Mouse (Mus musculus): ENCODE data around the gene AU015836. TPM values are rescaled to one million over a fixed set of nuclear protein-coding genes. Genes with fewer than 3 reads are reported as not detected.
"Not testable (repeated sequence)": the region's sequence is repeated elsewhere in the genome, so short reads cannot be mapped to it uniquely, and the experiment has no call there.

The AU015836 gene
- polyA plus RNA-seq (2021), result not detected

DNA sequence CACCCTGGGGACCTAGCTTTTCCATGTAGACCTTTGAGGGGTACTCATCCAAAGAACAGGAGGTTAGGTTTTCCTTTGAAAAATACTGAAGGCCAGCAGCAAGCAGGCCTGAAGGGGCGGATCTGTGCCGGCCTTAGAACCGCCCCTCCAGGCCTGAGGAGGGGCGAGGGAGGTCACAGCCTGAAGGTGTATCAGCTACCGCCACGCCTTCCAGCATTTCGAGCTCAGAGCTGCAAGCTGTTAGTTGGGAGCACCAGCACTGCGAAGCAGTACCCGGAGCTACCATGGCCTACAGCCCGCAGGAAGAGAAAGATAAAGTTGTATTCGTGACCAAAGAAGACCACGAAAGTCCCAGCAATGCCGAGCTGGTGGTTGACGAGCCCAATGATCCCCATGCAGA lies at the start of gene AU015836:
Gene AU015836, plus strand, starts transcription at position 216 of the 400 bp plus-strand sequence.
- no peak for ATAC-seq
- ChIA-PET CTCF (no interaction called here), POLR2A (no interaction called here)
- no peak for TF ChIP-seq CTCF (IDR thresholded peaks at IDR 0.05)
- DNase-seq (ENCODE audit: low read depth, low spot score), result no peak
- H3K27me3 ChIP-seq, result peaks cover 10% of the 10 kb centered on the region
- in situ Hi-C loops (cut with MboI; ENCODE audit: low pct_unique_long_range_greater_than_20kb), result loop anchor here (5.0 kb wide), 1 partner anchor 59 kb away; no protein-coding TSS in a partner anchor

- DNase-seq (ENCODE audit: low read depth, low spot score) (no peak), ATAC-seq (no peak)
- CTCF ChIA-PET, result no interaction called here
- in situ Hi-C loops (cut with MboI; ENCODE audit: low pct_unique_long_range_greater_than_20kb), result no loop called here
- POLR2A ChIA-PET, result no interaction called here
- TF ChIP-seq CTCF (IDR thresholded peaks at IDR 0.05), result no peak
- peaks cover 39% of the 10 kb centered on the region for H3K27me3 ChIP-seq
Observed at GRCm38 (mm10) chrX:93919017-93919416, 49.4 kb upstream of the AU015836 start.

- no peak for TF ChIP-seq CTCF (IDR thresholded peaks at IDR 0.05)
- ChIA-PET POLR2A (no interaction called here), CTCF (interaction anchor here (1.2 kb wide), 1 partner anchor 17 kb away, joined by 4 read pairs; no protein-coding TSS in a partner anchor)
- in situ Hi-C loops (cut with MboI; ENCODE audit: low pct_unique_long_range_greater_than_20kb), result no loop called here
- ATAC-seq, result no peak
- DNase-seq (ENCODE audit: low read depth, low spot score), result no peak
- peaks cover 50% of the 10 kb centered on the region for H3K27me3 ChIP-seq
Observed at GRCm38 (mm10) chrX:93928379-93928778, 40.1 kb upstream of the AU015836 start.

DNA sequence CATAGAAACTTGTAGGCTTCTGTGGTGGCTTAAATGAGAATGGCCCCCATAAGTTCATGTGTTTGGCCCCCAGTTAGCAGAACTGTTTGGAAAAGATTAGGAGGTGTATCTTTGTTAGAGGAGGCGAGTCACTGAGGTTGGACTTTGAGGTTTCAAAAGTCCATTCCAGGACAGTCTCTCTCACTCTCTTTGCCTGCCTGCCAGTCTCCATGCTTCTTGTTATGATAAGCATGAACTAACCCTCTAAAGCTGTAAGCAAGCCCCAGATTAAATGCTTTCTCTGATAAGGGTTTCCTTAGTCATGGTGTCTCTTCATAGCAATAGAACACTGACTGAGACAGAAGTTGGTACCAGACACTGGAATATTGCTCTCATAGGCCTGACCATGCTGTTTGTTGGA lies 39.7 kb upstream of the AU015836 start:
- DNase-seq (ENCODE audit: low read depth, low spot score), result no peak
- ChIA-PET POLR2A (no interaction called here), CTCF (no interaction called here)
- no peak for TF ChIP-seq CTCF (IDR thresholded peaks at IDR 0.05)
- ATAC-seq, result no peak
- in situ Hi-C loops (cut with MboI; ENCODE audit: low pct_unique_long_range_greater_than_20kb), result no loop called here
- H3K27me3 ChIP-seq, result peaks cover 49% of the 10 kb centered on the region

DNA sequence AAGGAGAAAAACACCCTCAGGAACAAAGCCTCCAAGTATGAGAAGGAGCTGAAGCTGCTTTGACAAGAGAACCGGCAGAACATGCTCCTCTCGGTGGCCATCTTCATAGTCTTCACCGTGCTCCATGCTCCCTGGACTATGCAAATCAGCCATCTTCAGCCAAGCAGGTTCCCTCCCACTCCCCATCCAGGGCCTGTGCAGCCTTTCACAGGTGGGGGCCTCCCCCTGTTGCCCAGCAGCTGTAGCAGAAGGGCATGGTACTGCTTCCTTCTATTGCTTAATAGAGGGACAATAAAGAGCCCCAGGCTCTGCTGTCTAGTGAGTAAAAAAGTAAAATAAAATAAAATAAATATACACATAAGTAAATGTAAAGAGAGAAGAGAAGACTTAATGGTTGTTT lies 36.8 kb upstream of the AU015836 start:
- TF ChIP-seq CTCF (IDR thresholded peaks at IDR 0.05), result no peak
- in situ Hi-C loops (cut with MboI; ENCODE audit: low pct_unique_long_range_greater_than_20kb), result no loop called here
- ChIA-PET CTCF (interaction anchor here (1.6 kb wide), 1 partner anchor 22 kb away, joined by 4 read pairs; no protein-coding TSS in a partner anchor), POLR2A (no interaction called here)
- H3K27me3 ChIP-seq, result peaks cover 43% of the 10 kb centered on the region
- DNase-seq (ENCODE audit: low read depth, low spot score) (no peak), ATAC-seq (no peak)

DNA sequence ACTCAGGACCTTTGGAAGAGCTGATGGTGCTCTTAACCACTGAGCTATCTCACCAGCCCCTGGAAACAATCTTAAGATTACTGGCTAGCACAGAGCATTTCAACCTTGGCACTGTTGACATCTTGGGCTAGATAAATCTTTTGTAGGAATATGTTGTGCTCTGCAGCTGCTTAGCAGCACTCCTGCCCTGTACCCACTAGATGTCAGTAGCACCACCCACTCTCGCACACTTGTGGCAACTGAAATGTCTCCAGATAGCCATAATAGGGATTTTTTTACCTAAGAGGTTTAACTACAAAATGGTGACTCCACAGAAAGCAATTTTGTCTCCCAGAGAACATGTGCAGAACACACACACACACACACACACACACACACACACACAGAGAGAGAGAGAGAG lies 11.7 kb upstream of the AU015836 start:
- ChIA-PET POLR2A (interaction anchor here (0.7 kb wide), 1 partner anchor 949 kb away, joined by 3 read pairs; no protein-coding TSS in a partner anchor), CTCF (interaction anchor here (0.6 to 2.3 kb wide), 9 partner anchors 9 to 90 kb away, joined by 3 to 10 read pairs (median 3); no protein-coding TSS in a partner anchor)
- DNase-seq (ENCODE audit: low read depth, low spot score) (no peak), ATAC-seq (peak; percentile 69)
- TF ChIP-seq CTCF (IDR thresholded peaks at IDR 0.05), result peak; percentile 80
- peaks cover 9% of the 10 kb centered on the region for H3K27me3 ChIP-seq
- in situ Hi-C loops (cut with MboI; ENCODE audit: low pct_unique_long_range_greater_than_20kb), result no loop called here

GRCm38 (mm10) chrX:93958502-93958901 lies 10.0 kb upstream of the AU015836 start:
- no peak for DNase-seq (ENCODE audit: low read depth, low spot score)
- ChIA-PET CTCF (interaction anchor here (1.8 kb wide), 1 partner anchor 75 kb away, joined by 5 read pairs; no protein-coding TSS in a partner anchor), POLR2A (no interaction called here)
- ATAC-seq, result no peak
- in situ Hi-C loops (cut with MboI; ENCODE audit: low pct_unique_long_range_greater_than_20kb), result no loop called here
- H3K27me3 ChIP-seq, result peaks cover 9% of the 10 kb centered on the region
- no peak for TF ChIP-seq CTCF (IDR thresholded peaks at IDR 0.05)

DNA sequence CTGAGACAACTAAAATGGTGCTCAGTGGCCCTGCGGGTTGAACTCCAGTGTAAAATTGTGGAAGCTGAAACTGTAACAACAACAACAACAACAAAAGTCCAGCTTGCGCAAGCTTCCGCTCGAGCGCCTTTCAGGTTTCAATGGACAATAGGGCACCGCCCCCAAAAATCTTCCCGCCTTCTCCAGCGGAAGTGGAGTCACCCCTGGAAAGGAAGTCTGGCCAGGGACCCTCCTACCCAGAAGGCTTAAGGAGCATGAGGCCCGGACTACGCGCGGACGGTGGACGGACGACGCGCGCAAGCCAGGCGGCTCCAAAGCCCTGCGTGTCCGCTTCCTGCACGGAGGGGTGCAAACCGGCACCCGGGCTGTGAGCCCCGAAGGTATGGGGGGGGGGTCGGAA lies 11.9 kb downstream of the AU015836 start:
- peaks cover 2% of the 10 kb centered on the region for H3K27me3 ChIP-seq
- in situ Hi-C loops (cut with MboI; ENCODE audit: low pct_unique_long_range_greater_than_20kb), result no loop called here
- TF ChIP-seq CTCF (IDR thresholded peaks at IDR 0.05), result no peak
- POLR2A ChIA-PET, result no interaction called here
- ATAC-seq (no peak), DNase-seq (ENCODE audit: low read depth, low spot score) (no peak)
- CTCF ChIA-PET, result no interaction called here

DNA sequence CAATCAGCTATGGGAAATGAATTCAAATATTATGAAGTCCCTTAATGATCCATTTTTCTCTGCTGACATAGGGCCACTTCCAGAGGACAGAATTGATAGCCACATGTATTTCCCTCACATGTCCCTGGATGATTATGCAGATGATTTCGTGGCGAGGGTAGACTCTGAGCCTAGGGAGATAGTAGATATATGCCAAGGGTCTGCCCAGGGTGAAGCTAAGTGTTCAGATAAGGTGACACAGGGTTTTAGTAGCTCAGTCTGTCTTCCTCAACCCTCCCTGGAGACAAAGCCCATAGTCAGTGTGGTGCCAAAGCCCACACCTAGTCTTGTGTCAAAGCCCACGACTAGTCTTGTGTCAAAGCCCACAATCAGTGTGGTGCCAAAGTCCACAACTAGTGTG lies 13.7 kb downstream of the AU015836 start:
- no peaks in the 10 kb centered on the region for H3K27me3 ChIP-seq
- POLR2A ChIA-PET, result no interaction called here
- TF ChIP-seq CTCF (IDR thresholded peaks at IDR 0.05), result no peak
- DNase-seq (ENCODE audit: low read depth, low spot score) (no peak), ATAC-seq (no peak)
- in situ Hi-C loops (cut with MboI; ENCODE audit: low pct_unique_long_range_greater_than_20kb), result no loop called here
- CTCF ChIA-PET, result interaction anchor here (0.8 kb wide), 1 partner anchor 16 kb away, joined by 3 read pairs; no protein-coding TSS in a partner anchor

DNA sequence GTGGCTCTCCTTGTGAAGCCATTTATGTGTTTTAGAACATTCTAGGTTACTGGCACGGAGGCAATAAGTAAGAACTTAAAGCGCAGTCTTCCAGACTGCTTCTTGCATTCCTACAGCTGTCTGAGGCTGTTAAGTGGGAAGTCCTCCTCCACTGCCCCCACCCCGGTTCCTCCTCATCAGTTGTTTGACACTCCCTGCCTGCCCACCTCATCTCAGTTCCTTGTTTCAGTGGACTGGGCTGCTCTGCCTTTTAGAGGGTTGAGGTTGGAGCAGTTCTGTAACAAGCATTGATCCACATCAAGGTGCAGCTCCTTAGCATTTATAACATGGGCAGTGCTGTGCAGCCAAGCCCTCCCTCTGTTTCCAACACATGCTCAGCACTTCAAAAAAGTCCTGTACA lies 16.6 kb downstream of the AU015836 start:
- H3K27me3 ChIP-seq; DNase-seq (ENCODE audit: low read depth, low spot score); ATAC-seq; POLR2A ChIA-PET; CTCF ChIA-PET; in situ Hi-C loops (cut with MboI; ENCODE audit: low pct_unique_long_range_greater_than_20kb): not testable (repeated sequence)

- ChIA-PET CTCF (interaction anchor here (1.5 kb wide), 1 partner anchor 12 kb away, joined by 3 read pairs; no protein-coding TSS in a partner anchor), POLR2A (no interaction called here)
- DNase-seq (ENCODE audit: low read depth, low spot score) (no peak), ATAC-seq (no peak)
- peaks cover 6% of the 10 kb centered on the region for H3K27me3 ChIP-seq
- in situ Hi-C loops (cut with MboI; ENCODE audit: low pct_unique_long_range_greater_than_20kb), result no loop called here
- TF ChIP-seq CTCF (IDR thresholded peaks at IDR 0.05), result no peak
Observed at GRCm38 (mm10) chrX:94006991-94007390, 38.5 kb downstream of the AU015836 start.

GRCm38 (mm10) chrX:94009442-94009841 lies 41.0 kb downstream of the AU015836 start:
- ATAC-seq (no peak), DNase-seq (ENCODE audit: low read depth, low spot score) (no peak)
- POLR2A ChIA-PET, result no interaction called here

More at GRCm38 (mm10) chrX:94009442-94009841, 41.0 kb downstream of the AU015836 start:
- H3K27me3 ChIP-seq, result peaks cover under 1% of the 10 kb centered on the region
- CTCF ChIA-PET, result no interaction called here
- in situ Hi-C loops (cut with MboI; ENCODE audit: low pct_unique_long_range_greater_than_20kb), result no loop called here
- TF ChIP-seq CTCF (IDR thresholded peaks at IDR 0.05), result no peak
